Mouse (Mus musculus) spleen, postnatal 14 days (tissue): ENCODE measurements around the gene Pramef17.
"Not testable (repeated sequence)": the region's sequence is repeated elsewhere in the genome, so short reads cannot be mapped to it uniquely, and the experiment has no call there.

Experiments used
- DNase-seq, 2 experiments: peaks; one replicate each; pipeline ENCODE4 v3.0.0; 2021 to 2022; ENCODE audit warnings: low spot score in 2 of 2

Gene Pramef17

DNA sequence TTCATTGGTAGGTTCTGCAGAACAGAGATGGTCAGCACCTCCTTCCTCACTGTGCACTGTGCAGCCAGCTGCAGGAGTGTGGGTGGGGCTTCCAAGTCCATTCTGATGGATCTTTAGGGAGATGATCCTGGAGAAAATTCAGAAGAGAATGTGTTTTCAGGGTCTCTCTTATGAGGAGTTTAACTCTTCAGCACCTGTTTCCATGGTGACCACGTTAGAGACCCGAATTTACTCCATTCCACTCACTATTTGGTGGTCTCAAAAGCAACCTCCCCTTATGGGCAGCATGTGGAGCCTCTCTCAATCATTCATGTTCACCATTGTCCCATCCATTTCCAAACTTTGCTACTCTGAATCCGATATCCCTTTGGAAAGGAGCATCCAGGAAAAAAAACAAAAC, at the start of gene Pramef17:
Pramef17 (minus strand) TSS at position 101 of the 400 bp plus-strand sequence.
- DNase-seq = not testable (repeated sequence)

DNA sequence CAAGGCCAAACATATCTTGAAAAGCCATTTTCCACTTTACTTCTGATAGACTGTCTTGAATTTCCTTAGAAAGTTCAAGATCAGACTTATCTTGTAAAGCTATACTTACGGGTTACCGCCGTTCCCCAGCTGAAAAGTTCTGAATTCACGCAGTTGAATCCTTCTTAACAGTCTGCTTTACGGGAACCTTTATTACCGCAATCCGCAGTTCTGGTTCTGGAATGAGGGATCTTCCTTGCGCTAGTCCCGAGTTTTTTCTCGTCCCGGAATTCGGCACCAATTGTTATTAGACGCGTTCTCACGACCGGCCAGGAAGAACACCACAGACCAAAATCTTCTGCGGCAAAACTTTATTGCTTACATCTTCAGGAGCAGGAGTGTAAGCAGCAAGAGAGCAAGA, 6.0 kb downstream of the Pramef17 start:
- DNase-seq = peak; percentile 45 to 57

DNA sequence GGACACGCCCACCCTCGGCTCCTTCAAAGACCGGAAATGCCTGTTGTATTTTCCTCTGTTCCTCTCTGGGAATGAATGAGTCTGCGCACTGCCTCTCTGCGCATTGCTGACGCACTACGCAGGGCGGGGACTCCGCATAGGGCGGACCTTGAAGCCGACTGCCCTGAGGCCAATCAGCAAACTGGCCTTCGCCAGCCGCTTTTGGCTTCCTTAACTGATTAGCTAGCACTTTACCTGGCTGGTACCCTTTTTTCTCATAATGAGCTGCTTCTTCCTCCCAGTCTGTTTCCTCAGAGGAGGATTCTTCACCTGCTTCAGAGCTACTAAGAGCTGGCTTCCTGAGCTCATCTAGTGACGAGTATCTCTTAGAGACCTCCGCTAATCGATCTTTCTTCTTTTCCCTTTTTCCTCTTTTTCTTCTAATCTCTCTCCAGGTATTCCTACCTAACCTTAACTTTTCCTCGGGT, 6.7 kb downstream of the Pramef17 start:
- DNase-seq = peak; percentile 8 to 35

DNA sequence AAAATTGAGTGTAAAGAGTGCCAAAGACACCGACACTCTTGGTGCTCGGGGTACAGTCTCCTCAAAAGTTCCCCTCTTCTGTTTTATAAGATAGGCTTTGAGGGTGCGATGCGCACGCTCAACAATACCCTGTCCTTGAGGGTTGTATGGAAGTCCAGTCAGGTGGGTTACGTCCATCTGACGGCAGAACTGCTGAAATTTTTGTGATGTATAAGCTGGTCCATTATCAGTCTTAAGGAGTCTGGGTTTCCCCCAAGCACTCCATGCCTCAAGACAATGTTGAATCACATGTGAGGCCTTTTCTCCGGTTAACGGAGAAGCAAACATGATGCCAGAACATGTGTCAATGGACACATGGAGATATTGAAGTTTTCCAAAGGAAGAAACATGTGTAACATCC, 8.4 kb downstream of the Pramef17 start:
- peak; percentile 6 to 17 for DNase-seq

DNA sequence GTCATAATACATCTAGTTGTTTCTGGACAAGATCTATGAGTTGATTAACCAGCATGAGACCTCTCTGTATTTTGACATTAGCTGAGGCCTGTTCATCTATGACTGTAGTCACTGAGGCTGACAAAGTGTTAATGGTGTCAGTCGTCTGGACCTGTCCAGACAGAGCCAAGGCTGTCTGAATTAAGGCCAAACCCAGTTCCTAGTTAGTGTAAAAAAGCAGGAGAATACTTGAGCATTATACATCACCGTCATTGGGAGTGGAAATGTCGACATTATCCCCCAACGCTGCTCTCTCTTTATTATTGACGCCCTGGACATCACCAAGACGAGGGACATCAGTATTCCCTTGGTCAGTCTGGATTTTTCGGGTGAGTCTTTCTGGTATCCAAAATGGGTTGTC, 9.0 kb downstream of the Pramef17 start:
- peak in 1 of 2 experiments; percentile 1 for DNase-seq

DNA sequence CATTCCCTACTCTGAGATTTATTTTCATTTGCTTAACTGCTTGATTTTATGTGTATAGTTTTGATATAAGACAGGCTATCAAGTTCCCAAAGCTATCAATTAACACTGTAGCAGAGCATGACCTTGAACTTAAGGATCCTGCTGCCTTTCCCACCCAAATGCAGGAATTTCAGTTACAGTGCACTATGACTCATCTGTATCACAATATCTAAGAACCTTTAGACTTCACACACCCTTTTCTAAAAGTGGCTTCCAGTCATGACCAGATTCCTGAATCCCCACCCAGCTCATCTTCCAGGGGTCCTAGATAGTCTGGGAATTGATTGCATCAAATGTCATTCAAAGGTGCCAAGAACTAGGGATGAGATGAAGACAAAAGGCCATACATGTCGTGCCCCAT, 10.7 kb downstream of the Pramef17 start:
- DNase-seq = not testable (repeated sequence)

DNA sequence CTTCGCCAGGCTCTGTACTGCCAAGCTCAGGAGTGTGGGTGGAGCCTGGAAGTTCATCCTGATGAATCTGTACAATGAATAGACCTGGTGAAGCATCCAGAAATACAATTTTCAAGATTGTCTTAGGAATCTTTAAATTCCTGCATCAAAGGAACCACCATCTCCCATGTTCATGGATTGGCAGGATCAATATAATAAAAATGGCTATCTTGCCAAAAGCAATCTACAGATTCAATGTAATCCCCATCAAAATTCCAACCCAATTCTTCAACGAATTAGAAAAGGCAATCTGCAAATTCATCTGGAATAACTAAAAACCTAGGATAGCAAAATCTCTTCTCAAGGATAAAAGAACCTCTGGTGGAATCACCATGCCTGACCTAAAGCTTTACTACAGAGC, 27.3 kb downstream of the Pramef17 start, which contains the start of gene Gm13101:
Gm13101 (minus strand) TSS at position 101 of the 400 bp plus-strand sequence.
- not testable (repeated sequence) for DNase-seq

DNA sequence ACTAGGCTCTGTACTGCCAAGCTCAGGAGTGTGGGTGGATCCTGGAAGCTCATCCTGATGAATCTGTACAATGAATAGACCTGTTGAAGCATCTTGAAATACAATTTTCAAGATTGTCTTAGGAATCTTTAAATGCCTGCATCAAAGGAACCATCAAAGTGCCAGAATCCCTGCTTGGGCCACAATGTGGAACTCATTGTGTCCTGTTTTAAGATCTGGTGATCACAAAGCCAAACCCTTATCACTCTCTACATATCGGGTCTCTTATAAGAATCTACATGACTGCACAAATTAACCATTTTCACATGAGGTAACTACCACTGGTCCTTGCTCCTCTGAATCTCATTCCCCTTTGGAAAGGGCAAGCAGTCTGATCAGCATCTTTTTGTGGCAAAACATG, 43.3 kb downstream of the Pramef17 start, which contains the start of gene Pramef25:
Pramef25 (minus strand) TSS at position 101 of the 400 bp plus-strand sequence.
- not testable (repeated sequence) for DNase-seq
